Mouse (Mus musculus): Measurements from ENCODE around the gene A730071L15Rik.

The A730071L15Rik gene

DNA sequence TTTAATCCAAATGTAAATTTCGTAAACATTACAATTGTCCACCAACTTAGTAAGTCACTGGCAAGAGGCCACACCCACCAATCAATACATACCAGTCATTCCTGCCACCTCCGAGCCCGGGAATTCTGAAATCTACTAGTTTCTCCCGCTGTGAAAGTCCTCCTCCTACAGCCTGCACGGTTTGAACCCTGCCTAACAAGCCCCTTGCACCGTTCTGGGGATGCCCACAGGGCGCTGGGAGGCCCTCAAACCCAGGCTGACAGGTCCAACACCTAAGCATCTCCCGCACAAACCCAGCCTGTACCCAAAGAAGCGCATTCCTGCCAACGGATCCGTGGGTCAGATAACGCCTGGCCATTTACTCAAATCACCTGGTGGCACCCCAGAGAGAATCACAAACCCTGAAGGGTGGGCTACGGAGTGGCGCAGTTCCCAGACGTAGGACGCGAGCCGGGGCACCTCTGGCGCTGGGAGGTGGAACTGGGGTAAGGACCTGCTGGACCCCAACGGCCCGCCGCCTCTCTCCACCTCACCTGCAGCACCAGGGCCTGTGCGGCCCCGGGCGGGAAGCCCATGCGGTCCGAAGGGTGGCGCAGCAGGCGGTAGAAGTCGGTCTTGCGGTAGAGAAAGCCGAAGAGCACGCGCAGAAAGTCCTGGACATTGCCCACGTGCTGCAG is at the start of gene A730071L15Rik:
Gene A730071L15Rik, plus strand, starts transcription at position 620 of the 677 bp plus-strand sequence.
- no peak for DNase-seq (ENCODE audit: low read depth)

DNA sequence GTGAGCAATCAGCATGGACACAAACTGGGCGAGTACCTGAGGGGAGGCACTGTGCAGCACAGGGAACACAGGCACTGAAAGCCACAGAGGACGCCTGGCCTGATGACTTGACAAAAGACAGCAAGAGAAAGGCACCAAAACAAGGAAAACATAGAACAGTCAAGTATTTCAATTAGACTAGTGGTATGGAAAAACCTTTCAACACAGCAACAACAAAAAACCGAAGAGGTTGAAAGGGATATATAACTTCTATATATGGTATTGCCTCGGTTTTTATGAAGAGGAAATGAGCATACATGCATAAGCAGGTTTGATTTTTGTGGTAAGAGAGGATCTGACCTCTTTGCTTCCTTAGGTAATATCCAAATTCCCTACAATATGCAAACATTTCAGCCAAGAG is 47.0 kb upstream of the A730071L15Rik start:
- no peak for DNase-seq (ENCODE audit: low read depth)

DNA sequence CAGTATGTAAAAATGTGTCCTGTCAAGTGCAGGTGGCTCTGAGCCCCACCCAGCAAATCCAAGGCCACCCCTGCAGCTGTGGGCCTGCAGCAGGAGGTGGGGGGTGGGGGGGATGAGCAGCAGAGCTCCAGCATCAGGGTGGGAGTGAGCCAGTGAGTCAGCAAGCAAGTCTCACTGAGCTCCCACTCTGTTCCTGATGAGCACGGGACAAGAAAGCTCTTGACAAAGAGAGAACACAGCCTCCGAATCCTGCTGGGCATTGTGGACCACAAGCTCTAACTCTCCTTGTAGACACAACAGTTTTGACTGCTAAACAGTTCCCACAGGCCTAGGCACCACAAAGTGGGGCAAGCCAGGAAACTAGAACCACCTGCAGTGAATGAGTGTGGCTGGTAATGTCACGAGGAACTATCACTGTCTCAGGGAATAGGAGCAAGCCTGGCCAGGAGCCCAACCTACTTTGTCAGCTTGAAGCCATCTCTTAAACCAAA is 45.6 kb upstream of the A730071L15Rik start:
- no peak for DNase-seq (ENCODE audit: low read depth)

DNA sequence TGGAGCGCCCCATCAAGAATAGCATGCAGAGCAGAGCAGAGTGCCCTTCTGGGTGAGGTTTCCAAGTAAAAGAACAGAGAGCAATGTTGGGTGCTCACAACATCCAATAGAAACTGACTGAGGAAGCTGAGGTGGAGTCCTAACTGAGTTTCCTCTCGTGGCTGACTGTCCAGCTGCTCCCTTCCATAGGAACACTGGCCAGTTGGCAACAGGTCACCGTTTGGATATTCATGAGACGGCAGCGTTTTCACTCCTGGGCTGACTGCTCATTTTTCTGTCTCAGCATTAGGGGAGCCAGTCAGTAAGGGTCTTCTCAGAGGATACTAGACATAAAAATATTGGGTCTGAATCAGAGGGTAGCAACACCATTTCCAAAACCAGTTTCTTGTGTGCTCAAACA is 43.2 kb upstream of the A730071L15Rik start:
- DNase-seq (ENCODE audit: low read depth) = no peak

DNA sequence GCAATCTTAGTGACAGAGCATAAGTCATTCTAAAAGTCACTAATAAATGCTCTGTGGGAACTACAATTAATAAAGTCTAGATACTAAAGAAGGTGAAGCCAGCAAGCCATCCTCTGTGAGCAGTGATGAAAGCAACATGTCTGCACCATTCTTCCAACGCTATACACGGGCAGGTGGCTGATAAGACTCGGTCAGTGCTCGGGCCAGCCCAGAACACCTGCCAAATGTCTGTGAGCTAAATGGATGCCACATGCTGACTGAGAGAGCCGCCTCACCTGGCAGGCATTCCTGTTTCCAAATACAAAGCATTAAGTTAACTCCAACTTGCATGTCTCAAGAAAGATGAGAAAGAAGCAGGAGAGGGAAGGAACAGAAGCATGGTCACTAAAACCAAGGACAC is 42.7 kb upstream of the A730071L15Rik start:
- no peak for DNase-seq (ENCODE audit: low read depth)

DNA sequence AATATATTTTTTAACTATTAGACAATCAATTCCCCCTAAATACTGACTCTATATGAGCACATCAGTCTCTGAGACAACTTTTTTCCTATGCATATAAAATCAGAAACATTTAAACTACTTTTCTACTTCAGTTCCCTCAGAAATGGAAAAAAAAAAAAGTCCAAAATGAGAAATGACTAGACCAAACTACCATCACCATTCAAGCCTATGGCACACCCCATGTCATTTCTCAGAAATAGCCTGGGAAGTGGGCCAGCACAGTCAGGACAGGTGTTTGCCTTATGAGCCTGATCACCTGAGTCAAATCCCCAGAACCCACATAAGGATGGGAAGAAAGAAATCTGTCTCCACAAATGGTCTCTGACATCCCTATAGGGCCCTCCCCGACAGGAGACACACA is 41.3 kb upstream of the A730071L15Rik start:
- DNase-seq (ENCODE audit: low read depth) = no peak

DNA sequence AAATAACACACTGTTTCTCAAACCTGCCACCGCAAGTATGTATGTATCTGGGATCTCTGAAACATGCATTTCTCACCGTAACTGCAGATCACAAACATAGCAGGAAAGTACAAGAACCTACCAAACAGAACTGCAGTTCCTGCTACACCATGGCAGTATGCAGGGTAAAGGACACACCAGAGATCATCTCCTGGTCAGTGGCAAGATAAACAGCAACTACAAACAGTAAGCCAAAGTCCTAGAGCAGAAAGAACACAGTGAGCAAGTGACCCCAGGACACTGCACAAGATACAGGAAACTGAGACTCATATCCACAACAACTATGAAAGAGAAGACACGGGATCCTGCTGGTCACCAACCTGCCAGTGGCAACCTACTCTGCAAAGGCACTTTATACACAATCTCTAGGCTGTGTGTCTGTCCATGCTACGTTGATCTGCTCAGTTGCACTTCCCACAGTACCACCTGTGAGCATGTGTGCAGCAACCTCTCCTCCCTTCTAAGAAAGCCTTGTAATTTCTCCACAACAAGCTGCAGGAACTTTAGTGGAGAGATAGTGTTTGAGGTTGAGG is 40.0 kb upstream of the A730071L15Rik start:
- DNase-seq (ENCODE audit: low read depth) = no peak

DNA sequence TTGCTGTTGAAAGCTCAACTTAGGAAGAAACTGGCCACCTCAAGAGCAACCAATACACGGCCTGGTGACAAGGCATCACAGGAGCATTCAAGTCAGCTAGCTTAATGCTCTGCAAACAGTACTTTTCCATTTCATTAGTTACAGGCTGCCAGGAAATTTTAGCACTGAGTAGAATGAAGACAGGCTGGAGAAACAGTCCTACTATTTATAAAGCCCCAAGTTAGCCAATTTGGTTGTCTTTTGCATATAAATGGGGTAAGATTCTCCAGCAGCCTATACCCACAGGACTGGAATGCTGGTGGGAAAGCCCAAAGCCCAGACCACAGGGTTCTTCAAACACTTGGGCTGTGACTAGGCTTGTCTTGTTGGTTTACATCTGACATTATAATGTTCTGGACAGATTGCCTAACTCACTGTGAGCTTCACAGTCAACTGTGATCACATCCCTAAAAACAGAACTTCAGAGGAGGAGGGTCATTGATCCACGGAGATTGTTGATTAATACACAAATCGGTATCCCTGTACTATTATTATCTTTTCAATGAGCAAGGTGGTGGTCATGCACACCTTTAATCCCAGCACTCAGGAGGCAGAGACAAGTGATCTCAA is 39.1 kb upstream of the A730071L15Rik start:
- no peak for DNase-seq (ENCODE audit: low read depth)

DNA sequence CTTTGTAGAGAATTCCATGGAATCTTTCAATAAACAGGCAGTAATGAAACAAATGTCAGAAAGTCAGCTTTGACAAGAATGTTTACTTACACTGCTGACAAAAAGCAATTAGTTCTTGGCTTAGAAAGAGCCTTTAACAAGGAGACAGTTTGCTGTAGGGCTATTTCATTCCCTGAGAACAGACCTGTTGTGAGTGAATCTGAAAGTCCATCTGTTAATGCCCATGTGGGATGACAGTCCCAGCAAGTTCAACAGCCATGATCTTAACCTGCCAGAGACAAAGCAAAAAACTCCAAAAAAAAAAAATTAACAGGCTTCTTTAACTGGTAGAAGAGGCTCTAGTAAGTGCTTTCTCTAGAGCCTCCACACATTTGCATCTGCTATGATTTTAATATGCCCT is 38.3 kb upstream of the A730071L15Rik start:
- no peak for DNase-seq (ENCODE audit: low read depth)

DNA sequence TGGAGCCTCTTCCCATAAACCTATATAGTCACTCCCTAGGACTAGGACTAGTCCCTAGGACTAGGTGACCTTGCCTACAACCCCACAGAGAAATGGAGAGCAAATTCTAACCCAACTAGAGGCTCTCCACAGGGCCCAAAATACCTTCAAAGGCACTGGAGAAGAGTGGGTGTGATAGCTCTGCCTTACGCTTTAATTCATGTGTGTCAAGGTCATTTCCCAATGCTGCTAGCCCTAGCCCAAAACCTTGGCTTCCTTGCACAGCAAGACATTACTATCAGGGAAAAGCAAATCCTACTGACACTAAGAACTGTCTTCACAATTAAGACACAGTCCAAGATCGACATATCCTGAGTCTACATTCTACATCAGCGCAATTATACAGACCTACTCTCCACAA is 36.8 kb upstream of the A730071L15Rik start:
- no peak for DNase-seq (ENCODE audit: low read depth)

DNA sequence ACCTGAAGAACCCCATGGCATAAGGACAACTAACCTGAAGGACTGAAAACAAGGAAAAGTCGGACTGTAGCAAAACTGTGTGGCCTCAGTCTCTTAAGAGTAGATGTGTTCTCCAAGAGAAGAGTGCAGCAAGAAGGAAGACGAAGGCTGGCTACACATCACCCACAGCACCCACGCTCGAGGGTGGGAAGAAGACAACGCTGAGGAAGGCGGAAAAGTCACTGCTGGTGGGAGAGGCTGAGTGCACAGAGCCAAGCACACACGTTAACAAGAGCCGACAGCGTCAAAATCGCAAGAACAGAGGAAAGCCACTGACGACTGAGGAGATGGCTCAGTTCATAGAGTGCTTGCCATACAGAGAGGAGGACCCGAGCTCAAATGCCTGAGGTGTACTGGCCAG is 36.1 kb upstream of the A730071L15Rik start:
- DNase-seq (ENCODE audit: low read depth) = no peak

DNA sequence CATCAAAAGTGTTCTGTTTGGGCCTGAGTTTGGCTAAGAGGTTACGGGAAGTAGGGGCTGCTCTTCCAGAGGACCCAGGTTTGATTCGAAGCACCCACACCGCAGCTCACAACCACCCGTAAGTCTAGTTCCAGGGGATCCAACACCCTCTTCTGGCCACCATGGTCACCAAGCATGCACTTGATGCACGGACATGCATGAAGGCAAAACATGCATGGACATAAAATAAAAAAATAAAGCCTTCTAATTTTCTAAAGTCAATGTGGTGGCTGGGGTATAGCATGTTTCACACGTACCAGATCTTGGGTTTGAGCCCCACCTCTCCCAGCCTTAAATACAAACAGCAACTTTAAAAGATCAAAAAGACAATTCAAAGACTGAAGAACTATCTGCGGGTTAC is 35.0 kb upstream of the A730071L15Rik start:
- no peak for DNase-seq (ENCODE audit: low read depth)

DNA sequence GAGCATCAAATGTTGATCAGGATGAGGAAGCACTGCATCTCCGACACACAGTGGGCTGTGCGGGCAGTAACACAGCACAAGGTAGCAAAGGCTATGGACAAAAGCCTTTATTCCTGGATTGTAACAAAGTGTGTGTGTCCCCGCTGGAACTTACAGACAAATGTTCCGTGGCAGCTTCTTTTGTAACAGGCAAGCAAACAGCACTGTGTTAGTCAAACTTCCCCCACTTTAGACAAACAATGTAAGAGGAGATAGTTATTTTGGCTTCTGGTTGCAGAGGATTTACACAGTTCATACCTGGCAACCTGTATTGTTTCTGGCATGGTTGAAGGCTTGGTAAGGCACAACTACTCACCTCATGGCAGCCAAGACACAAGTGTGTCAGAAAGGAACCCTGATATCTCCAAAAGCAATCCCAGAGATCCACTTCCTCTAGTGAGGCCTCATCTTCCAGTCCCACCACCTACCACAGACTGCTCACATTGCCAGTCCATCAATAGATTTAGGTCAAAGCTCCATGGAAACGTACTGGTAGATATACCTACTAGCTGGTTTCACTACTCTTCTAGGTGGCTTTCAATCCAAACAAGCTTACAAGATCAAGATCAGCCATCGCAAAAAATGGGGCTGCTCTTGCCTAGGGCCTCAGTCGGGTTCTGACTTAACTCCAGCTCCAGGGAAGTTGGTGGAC is 34.3 kb upstream of the A730071L15Rik start:
- no peak for DNase-seq (ENCODE audit: low read depth)

DNA sequence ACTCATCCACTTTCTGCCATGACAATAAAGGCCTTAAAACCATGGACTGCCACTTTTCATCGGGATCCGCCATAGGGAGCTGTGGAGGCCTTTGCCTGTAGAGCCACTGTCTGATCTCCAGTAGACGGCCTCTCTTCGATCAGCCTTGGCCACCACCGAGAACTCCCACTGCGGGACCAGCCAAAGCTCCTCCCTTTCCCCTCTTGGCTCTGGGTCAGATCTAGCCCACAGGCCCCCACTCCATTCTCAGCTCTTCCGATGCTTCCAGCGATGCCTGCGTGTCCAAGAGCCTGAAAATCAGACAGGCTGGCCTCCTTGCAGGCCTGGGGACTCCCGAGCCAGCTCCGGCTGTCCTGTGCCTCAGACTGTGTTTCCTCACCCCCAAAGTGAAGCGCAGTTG is 33.5 kb upstream of the A730071L15Rik start:
- no peak for DNase-seq (ENCODE audit: low read depth)

DNA sequence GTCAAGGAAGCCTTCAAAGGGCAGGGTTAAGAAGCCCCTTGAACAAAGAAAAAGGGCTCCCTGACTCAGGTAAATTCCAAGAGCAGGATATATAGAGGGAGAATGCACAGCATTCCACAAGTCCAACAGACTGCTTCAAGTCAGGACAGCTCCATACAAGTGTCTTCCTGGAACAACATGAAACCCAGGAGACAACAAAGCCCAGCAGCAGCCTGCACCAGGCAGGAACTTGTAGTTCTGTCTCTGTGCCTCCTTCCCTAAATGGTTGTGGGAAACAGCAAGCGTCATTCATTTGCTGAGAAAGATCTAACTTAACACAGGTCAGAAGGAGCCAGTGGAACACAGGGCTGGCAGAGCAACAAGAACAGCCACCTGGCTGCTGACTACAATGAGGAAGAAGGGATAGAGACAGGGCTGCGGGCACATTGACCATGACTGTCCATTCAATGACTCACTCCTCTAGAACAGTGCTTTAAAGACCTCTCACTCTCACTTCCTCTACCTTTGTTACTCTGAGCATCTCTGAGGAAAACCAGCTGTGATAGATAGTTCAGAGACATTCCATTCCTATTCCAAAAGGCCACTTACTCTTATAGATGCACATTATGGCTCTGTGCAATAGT is 30.7 kb upstream of the A730071L15Rik start:
- DNase-seq (ENCODE audit: low read depth) = no peak

DNA sequence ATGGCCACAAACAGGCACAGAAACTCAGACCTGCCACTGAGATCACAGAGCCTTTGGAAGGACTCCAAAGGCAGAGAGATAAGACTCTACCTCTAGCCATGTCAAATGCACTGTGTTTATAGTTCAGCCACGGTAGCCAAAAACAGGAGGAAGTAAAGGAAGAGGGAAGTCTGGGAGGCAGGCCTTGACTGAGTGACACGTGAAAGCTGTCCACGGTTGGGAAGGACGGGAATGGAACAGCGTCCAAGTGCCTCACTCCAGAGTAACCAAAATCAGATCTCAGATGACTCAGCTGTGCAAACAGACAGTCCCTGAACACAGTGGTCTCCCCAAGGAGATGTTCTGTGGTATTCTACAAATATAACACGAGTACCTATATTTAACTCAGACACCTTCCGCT is 25.1 kb upstream of the A730071L15Rik start:
- peak; percentile 54 for DNase-seq (ENCODE audit: low read depth)

DNA sequence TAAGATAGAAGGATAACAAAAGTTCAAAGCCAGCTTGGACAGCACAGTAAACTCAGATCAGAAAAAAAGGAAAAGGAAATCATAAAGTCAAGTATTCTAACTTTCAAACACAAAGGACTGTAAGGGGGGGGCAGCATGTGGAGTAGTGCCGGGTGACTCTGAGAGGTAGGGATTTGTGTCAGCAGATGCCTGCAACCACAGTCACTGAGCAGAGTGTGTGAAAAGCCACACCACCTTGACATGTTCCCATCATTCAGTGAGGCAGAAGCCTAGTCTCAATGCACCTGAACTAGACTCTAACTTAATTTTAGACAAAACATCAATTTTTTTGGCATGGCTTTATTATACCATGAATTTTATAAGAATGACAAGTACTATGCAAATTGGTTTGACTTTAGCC is 24.3 kb upstream of the A730071L15Rik start:
- DNase-seq (ENCODE audit: low read depth) = no peak

DNA sequence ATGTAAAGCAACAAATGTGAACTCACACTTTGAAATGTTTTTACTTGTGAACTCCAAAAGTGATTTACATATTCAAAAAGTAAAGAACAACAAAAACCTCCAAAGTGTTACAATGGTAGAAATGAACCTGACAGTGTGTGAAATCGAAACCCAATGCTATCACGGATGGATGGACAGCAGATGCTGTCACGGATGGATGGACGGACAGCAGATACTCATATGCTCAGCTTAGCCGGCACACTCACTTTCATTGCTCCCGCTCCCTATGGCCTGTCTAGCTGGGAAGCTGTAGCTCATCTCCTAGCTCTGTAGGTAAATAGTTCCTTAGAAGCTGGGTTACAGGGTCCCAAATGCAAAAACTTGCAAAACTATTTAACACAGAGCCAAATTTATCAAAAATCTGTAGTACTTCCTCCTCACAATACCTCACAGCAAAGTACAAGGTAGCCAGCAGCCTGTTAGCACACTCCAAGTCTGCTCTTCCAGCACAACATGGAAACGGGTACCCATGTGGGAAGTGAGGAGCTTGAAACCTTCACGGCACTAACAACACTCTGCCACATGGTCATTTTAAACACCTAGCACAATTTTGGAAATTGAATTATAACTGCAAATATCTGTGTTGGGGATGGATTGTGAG is 21.9 kb upstream of the A730071L15Rik start:
- no peak for DNase-seq (ENCODE audit: low read depth)

DNA sequence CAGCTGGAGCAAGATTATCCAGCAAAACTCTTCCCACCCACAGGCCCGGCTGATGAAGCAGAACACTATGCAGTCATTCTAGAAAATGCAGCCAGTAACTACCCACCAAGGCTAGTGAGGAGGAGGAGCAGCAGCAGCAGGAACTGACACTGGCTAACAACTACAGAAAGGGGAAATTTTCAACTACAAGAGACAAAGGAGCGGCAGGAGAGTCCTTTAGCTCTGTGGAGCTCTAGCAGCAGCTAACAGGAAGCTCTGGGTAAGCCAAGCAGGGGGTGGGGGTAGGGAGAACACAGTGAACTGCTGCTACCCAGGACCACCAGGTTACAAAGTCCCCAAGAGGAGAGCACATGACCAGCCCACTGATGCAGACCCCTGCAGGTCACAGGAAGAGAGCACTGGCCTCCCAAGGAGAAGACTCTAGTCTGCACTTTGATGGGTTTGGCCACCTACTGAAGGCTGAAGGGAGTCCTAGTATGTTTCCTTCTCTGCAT is 21.1 kb upstream of the A730071L15Rik start:
- peak; percentile 59 for DNase-seq (ENCODE audit: low read depth)

DNA sequence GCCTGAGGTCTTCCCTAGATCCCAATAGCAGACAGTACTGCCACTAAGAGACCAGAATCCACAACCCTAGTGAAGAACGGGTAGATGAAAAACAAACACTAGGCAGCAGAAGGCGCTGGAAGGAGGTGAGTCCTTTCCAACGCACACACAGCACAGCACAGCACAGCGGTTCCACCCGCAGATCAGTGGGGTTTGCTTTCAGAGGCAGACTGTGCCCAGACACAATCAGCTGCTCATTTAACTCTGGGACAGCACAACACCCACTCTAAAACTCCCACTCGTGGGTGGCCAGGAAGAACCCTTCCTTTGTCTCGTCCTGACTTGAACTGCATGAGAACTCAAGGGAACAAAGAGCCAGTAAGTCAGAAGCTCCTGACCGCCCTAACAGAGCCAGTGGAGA is 20.6 kb upstream of the A730071L15Rik start:
- DNase-seq (ENCODE audit: low read depth) = no peak

DNA sequence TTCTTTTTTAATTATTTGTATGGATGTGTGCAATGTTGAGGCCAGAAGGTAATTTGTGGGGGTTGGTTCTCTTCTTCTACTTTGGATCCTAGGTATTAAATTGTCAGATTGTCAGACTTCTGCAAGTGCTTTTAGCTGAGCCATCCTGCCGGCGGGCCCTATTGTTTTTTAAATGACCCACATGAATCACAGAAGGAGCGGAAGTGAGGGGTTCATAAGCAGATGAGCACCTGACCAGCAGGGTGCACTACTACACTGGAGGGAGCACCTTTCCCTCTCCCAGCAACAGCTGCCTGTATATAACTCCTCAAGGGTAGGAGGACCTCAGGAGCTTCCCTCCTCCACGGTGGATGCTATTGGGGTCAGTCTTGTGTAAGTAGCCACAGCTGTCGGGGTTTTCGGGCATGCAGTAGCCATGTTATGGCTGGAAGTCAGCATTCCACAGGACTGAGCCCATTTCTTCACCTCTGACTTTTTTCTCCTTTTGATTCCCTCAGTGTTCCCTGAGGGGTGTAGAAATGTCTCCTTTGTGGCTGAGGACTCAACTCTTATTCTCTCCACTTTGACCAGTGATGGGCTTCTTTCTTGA is 18.9 kb upstream of the A730071L15Rik start:
- no peak for DNase-seq (ENCODE audit: low read depth)

All from 416B (cell line).